Mouse (Mus musculus): ENCODE data around the gene Lsm4. TPM values are rescaled to one million over a fixed set of nuclear protein-coding genes. Genes with fewer than 3 reads are reported as not detected.

The Lsm4 gene
- total and polyA plus RNA-seq, 3 experiments, result 152 to 2,024 (median 514) TPM

GRCm38 (mm10) chr8:70719796-70720270 is 46.8 kb downstream of the Lsm4 start:
- DNase-seq (ENCODE audit: low read depth, low spot score), result peak; percentile 17

GRCm38 (mm10) chr8:70720739-70721138 is 47.7 kb downstream of the Lsm4 start:
- peak overlapping the region; percentile 39 for H3K9ac ChIP-seq (ENCODE audit: control insufficient read depth, low read depth, low read length, poor library complexity, severe bottlenecking)

More at GRCm38 (mm10) chr8:70719796-70720270, 46.8 kb downstream of the Lsm4 start:
- Histone ChIP-seq H3K27ac (ENCODE audit: control insufficient read depth, low read depth, low read length) (no peak overlapping the region), H3K9ac (ENCODE audit: control insufficient read depth, low read depth, low read length, poor library complexity, severe bottlenecking) (no peak overlapping the region), H3K36me3 (ENCODE audit: control insufficient read depth in 1 of 2, insufficient read depth in 2 of 2, low read length in 2 of 2) (no peaks in the 10 kb centered on the region), H3K27me3 (ENCODE audit: control insufficient read depth in 1 of 2, insufficient read depth in 2 of 2, low read length in 2 of 2) (no peaks in the 10 kb centered on the region; a peak in 1 of 4 replicates), H3K9me3 (replicated peaks; ENCODE audit: insufficient read depth, low read length) (no peaks in the 10 kb centered on the region), H3K4me3 (ENCODE audit: control insufficient read depth in 1 of 2, insufficient read depth in 1 of 2, low read depth in 2 of 2, low read length in 2 of 2) (no peak overlapping the region), H3K79me2 (ENCODE audit: control insufficient read depth, insufficient read depth, low read length, poor library complexity) (no peaks in the 10 kb centered on the region), H3K4me1 (ENCODE audit: control insufficient read depth in 1 of 2, insufficient read depth in 2 of 2, low read length in 2 of 2) (no peaks in the 10 kb centered on the region)
- TF ChIP-seq USF1 (IDR thresholded peaks at IDR 0.05; ENCODE audit: low read depth, low read length), result no peak
- TF ChIP-seq HCFC1 (IDR thresholded peaks at IDR 0.05; ENCODE audit: low read depth, low read length), result no peak
- no peak for TF ChIP-seq SIN3A (IDR thresholded peaks at IDR 0.05; ENCODE audit: low read length)
- no peak for TF ChIP-seq MYC (IDR thresholded peaks at IDR 0.05; ENCODE audit: low read depth, low read length)
- TF ChIP-seq ZC3H11A (IDR thresholded peaks at IDR 0.05; ENCODE audit: low read depth, low read length), result no peak
- TF ChIP-seq GATA1 (IDR thresholded peaks at IDR 0.05; ENCODE audit: low read depth, low read length), result no peak
- TF ChIP-seq GABPA (IDR thresholded peaks at IDR 0.05; ENCODE audit: low read depth, low read length), result no peak
- no peak for TF ChIP-seq ETS1 (IDR thresholded peaks at IDR 0.05; ENCODE audit: low read depth, low read length)
- no peak for TF ChIP-seq MAX (IDR thresholded peaks at IDR 0.05; ENCODE audit: low read length)
- TF ChIP-seq NRF1 (IDR thresholded peaks at IDR 0.05; ENCODE audit: insufficient read depth, low read depth, low read length, poor library complexity, severe bottlenecking), result no peak
- no peak for TF ChIP-seq SMC3 (IDR thresholded peaks at IDR 0.05; ENCODE audit: low read depth, low read length)
- no peak for TF ChIP-seq CHD2 (IDR thresholded peaks at IDR 0.05; ENCODE audit: low read length)
- no peak for TF ChIP-seq USF2 (IDR thresholded peaks at IDR 0.05; ENCODE audit: borderline replicate concordance in 1 of 2, insufficient read depth in 1 of 2, low read depth in 1 of 2, low read length in 2 of 2)
- TF ChIP-seq BHLHE40 (IDR thresholded peaks at IDR 0.05; ENCODE audit: borderline replicate concordance, low read depth, low read length), result no peak
- TF ChIP-seq POLR2AphosphoS2 (IDR thresholded peaks at IDR 0.05; ENCODE audit: low read length), result no peak
- TF ChIP-seq ELF1 (IDR thresholded peaks at IDR 0.05; ENCODE audit: low read depth, low read length), result no peak
- no peak for TF ChIP-seq ZKSCAN1 (IDR thresholded peaks at IDR 0.05; ENCODE audit: low read depth, low read length)
- no peak for TF ChIP-seq TCF12 (IDR thresholded peaks at IDR 0.05; ENCODE audit: low read depth, low read length)

More at GRCm38 (mm10) chr8:70720739-70721138, 47.7 kb downstream of the Lsm4 start:
- H3K27me3 ChIP-seq (ENCODE audit: control insufficient read depth in 1 of 2, insufficient read depth in 2 of 2, low read length in 2 of 2), result no peaks in the 10 kb centered on the region; a peak in 1 of 4 replicates
- H3K27ac ChIP-seq (ENCODE audit: control insufficient read depth, low read depth, low read length), result no peak overlapping the region
- DNase-seq (ENCODE audit: low read depth, low spot score), result peak; percentile 91
- TF ChIP-seq MYB (IDR thresholded peaks at IDR 0.05; ENCODE audit: low read depth, low read length) (no peak), TCF12 (IDR thresholded peaks at IDR 0.05; ENCODE audit: low read depth, low read length) (0 out of 2 replicates have a peak, but pooled peaks have one; percentile 8), ZNF384 (IDR thresholded peaks at IDR 0.05; ENCODE audit: low read depth, low read length) (peak; percentile 99), ZKSCAN1 (IDR thresholded peaks at IDR 0.05; ENCODE audit: low read depth, low read length) (peak; percentile 39; the same call in 1 of the 2 replicates), ZC3H11A (IDR thresholded peaks at IDR 0.05; ENCODE audit: low read depth, low read length) (peak; percentile 94), MYC (IDR thresholded peaks at IDR 0.05; ENCODE audit: low read depth, low read length) (peak; percentile 22; the same call in 1 of the 2 replicates), MAFK (IDR thresholded peaks at IDR 0.05; ENCODE audit: borderline replicate concordance, low read depth, low read length) (no peak), RAD21 (IDR thresholded peaks at IDR 0.05; ENCODE audit: low read depth, low read length) (peak; percentile 90), POLR2AphosphoS2 (IDR thresholded peaks at IDR 0.05; ENCODE audit: low read length) (no peak), TAL1 (IDR thresholded peaks at IDR 0.05; ENCODE audit: low read length) (no peak), CHD1 (IDR thresholded peaks at IDR 0.05; ENCODE audit: low read depth, low read length) (no peak), ZMIZ1 (IDR thresholded peaks at IDR 0.05; ENCODE audit: low read depth, low read length) (no peak), SIN3A (IDR thresholded peaks at IDR 0.05; ENCODE audit: low read length) (peak; percentile 64; the same call in 1 of the 2 replicates), MAX (IDR thresholded peaks at IDR 0.05; ENCODE audit: low read length) (no peak), JUND (IDR thresholded peaks at IDR 0.05; ENCODE audit: low read depth, low read length) (no peak), SMC3 (IDR thresholded peaks at IDR 0.05; ENCODE audit: low read depth, low read length) (peak; percentile 87), ELF1 (IDR thresholded peaks at IDR 0.05; ENCODE audit: low read depth, low read length) (peak; percentile 9; the same call in 1 of the 2 replicates), CTCF (IDR thresholded peaks at IDR 0.05 in 2 of 3, conservative IDR thresholded peaks at IDR 0.05 in 1 of 3; ENCODE audit: control insufficient read depth in 1 of 3, insufficient read depth in 1 of 3, low read depth in 2 of 3, low read length in 3 of 3, poor library complexity in 1 of 3, severe bottlenecking in 1 of 3) (peak; percentile 70 to 88 (median 87)), TBP (IDR thresholded peaks at IDR 0.05; ENCODE audit: low read depth, low read length) (peak; percentile 52; the same call in 1 of the 2 replicates), USF1 (IDR thresholded peaks at IDR 0.05; ENCODE audit: low read depth, low read length) (no peak), HCFC1 (IDR thresholded peaks at IDR 0.05; ENCODE audit: low read depth, low read length) (peak; percentile 60; the same call in 1 of the 2 replicates)
- H3K36me3 ChIP-seq (ENCODE audit: control insufficient read depth in 1 of 2, insufficient read depth in 2 of 2, low read length in 2 of 2), result no peaks in the 10 kb centered on the region
- no peaks in the 10 kb centered on the region for H3K9me3 ChIP-seq (replicated peaks; ENCODE audit: insufficient read depth, low read length)
- no peaks in the 10 kb centered on the region for H3K79me2 ChIP-seq (ENCODE audit: control insufficient read depth, insufficient read depth, low read length, poor library complexity)
- no peaks in the 10 kb centered on the region for H3K4me1 ChIP-seq (ENCODE audit: control insufficient read depth in 1 of 2, insufficient read depth in 2 of 2, low read length in 2 of 2)
- H3K4me3 ChIP-seq (ENCODE audit: control insufficient read depth in 1 of 2, insufficient read depth in 1 of 2, low read depth in 2 of 2, low read length in 2 of 2), result no peak overlapping the region

All from MEL (cell line).